Mouse (Mus musculus) midbrain, embryonic 12.5 days (tissue): ENCODE results near the gene Nol3. TPM values are rescaled to one million over a fixed set of nuclear protein-coding genes. Genes with fewer than 3 reads are reported as not detected.

Experiments
- ATAC-seq: fragments of 200-750 bp; cut with Nextera tagmentation; 2 replicates; pipeline ENCODE4 v1.8.0; 2017; ENCODE audit warnings: low read depth, moderate TSS enrichment, moderate library complexity; ENCODE audit not compliant: low FRiP score
- H3K27ac ChIP-seq: fragments of 300-500 bp; sonication (generic); replicated peaks from 2 replicates; pipeline ENCODE4 v1.5.1; 2016; ENCODE audit warnings: mild to moderate bottlenecking
- H3K27me3 ChIP-seq: fragments of 300-500 bp; sonication (generic); 2 replicates; pipeline ENCODE4 v1.6.1; 2016; ENCODE audit warnings: mild to moderate bottlenecking
- H3K36me3 ChIP-seq: fragments of 300-500 bp; sonication (generic); 2 replicates; pipeline ENCODE4 v1.6.1; 2016
- H3K4me1 ChIP-seq: fragments of 300-500 bp; sonication (generic); 2 replicates; pipeline ENCODE4 v1.6.1; 2016
- H3K4me2 ChIP-seq: fragments of 300-500 bp; sonication (generic); replicated peaks from 2 replicates; pipeline ENCODE4 v1.6.1; 2016; ENCODE audit warnings: mild to moderate bottlenecking, moderate library complexity
- H3K4me3 ChIP-seq: fragments of 300-500 bp; sonication (generic); 2 replicates; pipeline ENCODE4 v1.5.1; 2016; ENCODE audit warnings: mild to moderate bottlenecking
- H3K9ac ChIP-seq: fragments of 300-500 bp; sonication (generic); replicated peaks from 2 replicates; pipeline ENCODE4 v1.6.1; 2016; ENCODE audit warnings: mild to moderate bottlenecking, moderate library complexity
- H3K9me3 ChIP-seq: fragments of 300-500 bp; sonication (generic); 2 replicates; pipeline ENCODE4 v1.6.1; 2016; ENCODE audit warnings: mild to moderate bottlenecking
- WGBS: fragments of 180-500 bp; shearing (Covaris S2); methylation state at CpG from one replicate; pipeline ENCODE4 v1.1.7; 2016; 5-methylcytosine and 5-hydroxymethylcytosine counted together
- polyA plus RNA-seq: library from polyadenylated mRNA; unstranded; fragments of >200 nt; fragmentation: Nextera tagmentation; extraction: Ambion mirVana; gene quantifications from 2 replicates; pipeline ENCODE4 v1.2.1, GENCODE M21; 2016

Nol3 gene
- polyA plus RNA-seq, 1 experiment from 2014 or later = 3.3 TPM

GRCm38 (mm10) chr8:105265128-105265527 lies 10.8 kb upstream of the Nol3 start:
- no peak overlapping the region for H3K9ac ChIP-seq
- 20% methylated on average over 10 of the region's 10 CpGs for whole genome bisulfite sequencing
- peaks cover 33% of the 10 kb centered on the region for H3K4me1 ChIP-seq
- no peaks in the 10 kb centered on the region for H3K36me3 ChIP-seq
- H3K9me3 ChIP-seq = 0 out of 2 replicates have a peak, but pooled peaks cover 3% of the 10 kb centered on the region
- H3K27ac ChIP-seq = no peak overlapping the region
- H3K4me3 ChIP-seq = peak overlapping the region; percentile 63; the same call in 1 of the 2 replicates
- H3K4me2 ChIP-seq = peak overlapping the region; percentile 78
- ATAC-seq = no peak
- peaks cover 96% of the 10 kb centered on the region for H3K27me3 ChIP-seq

- H3K9ac ChIP-seq = no peak overlapping the region
- no peak for ATAC-seq
- H3K27me3 ChIP-seq = peaks cover 96% of the 10 kb centered on the region
- no peak overlapping the region for H3K27ac ChIP-seq
- H3K9me3 ChIP-seq = 0 out of 2 replicates have a peak, but pooled peaks cover 3% of the 10 kb centered on the region
- WGBS = 9% methylated on average over 13 of the region's 13 CpGs
- peaks cover 36% of the 10 kb centered on the region for H3K4me1 ChIP-seq
- H3K4me3 ChIP-seq = no peak overlapping the region
- H3K4me2 ChIP-seq = no peak overlapping the region
- no peaks in the 10 kb centered on the region for H3K36me3 ChIP-seq
These were observed 9.2 kb upstream of the Nol3 start for GRCm38 (mm10) chr8:105266775-105267174.

GRCm38 (mm10) chr8:105268342-105269074 lies 7.4 kb upstream of the Nol3 start:
- Histone ChIP-seq H3K4me1 (peaks cover 33% of the 10 kb centered on the region), H3K9me3 (0 out of 2 replicates have a peak, but pooled peaks cover 3% of the 10 kb centered on the region), H3K9ac (peak overlapping the region; percentile 32; the same call in 1 of the 2 replicates), H3K27me3 (peaks cover 99% of the 10 kb centered on the region), H3K27ac (no peak overlapping the region), H3K4me2 (peak overlapping the region; percentile 64), H3K36me3 (no peaks in the 10 kb centered on the region), H3K4me3 (peak overlapping the region; percentile 45)
- WGBS = under 1% methylated on average over 65 of the region's 65 CpGs
- ATAC-seq = peak; percentile 82

GRCm38 (mm10) chr8:105269075-105269458 lies 6.9 kb upstream of the Nol3 start:
- H3K9ac ChIP-seq = 0 out of 2 replicates have a peak overlapping the region, but pooled peaks have one; percentile 32
- WGBS = 2% methylated on average over 10 of the region's 10 CpGs
- H3K4me1 ChIP-seq = peaks cover 31% of the 10 kb centered on the region
- peak overlapping the region; percentile 64 for H3K4me2 ChIP-seq
- H3K27me3 ChIP-seq = peaks cover 99% of the 10 kb centered on the region
- ATAC-seq = peak; percentile 17; the same call in 1 of the 2 replicates
- 0 out of 2 replicates have a peak, but pooled peaks cover 3% of the 10 kb centered on the region for H3K9me3 ChIP-seq
- H3K27ac ChIP-seq = no peak overlapping the region
- H3K36me3 ChIP-seq = no peaks in the 10 kb centered on the region
- peak overlapping the region; percentile 45 for H3K4me3 ChIP-seq

GRCm38 (mm10) chr8:105269461-105269947 lies 6.4 kb upstream of the Nol3 start, which contains the start of gene Hsf4:
TSS of gene Hsf4 (plus strand) at chr8:105269801.
- H3K36me3 ChIP-seq = no peaks in the 10 kb centered on the region

GRCm38 (mm10) chr8:105270101-105270915 lies 5.6 kb upstream of the Nol3 start:
- H3K27me3 ChIP-seq = peaks cover 99% of the 10 kb centered on the region
- H3K4me2 ChIP-seq = peak overlapping the region; percentile 64
- H3K27ac ChIP-seq = no peak overlapping the region
- H3K36me3 ChIP-seq = no peaks in the 10 kb centered on the region
- H3K9me3 ChIP-seq = 0 out of 2 replicates have a peak, but pooled peaks cover 3% of the 10 kb centered on the region
- H3K4me1 ChIP-seq = peaks cover 28% of the 10 kb centered on the region
- H3K4me3 ChIP-seq = peak overlapping the region; percentile 45; the same call in 1 of the 2 replicates
- no peak for ATAC-seq
- H3K9ac ChIP-seq = no peak overlapping the region
- WGBS = 1% methylated on average over 39 of the region's 39 CpGs

More at GRCm38 (mm10) chr8:105269461-105269947, 6.4 kb upstream of the Nol3 start, which contains the start of gene Hsf4:
- Histone ChIP-seq H3K4me2 (peak within 1 kb of the TSS; percentile 64), H3K27ac (no peak within 1 kb of the TSS), H3K9ac (peak within 1 kb of the TSS; percentile 32; the same call in 1 of the 2 replicates), H3K9me3 (0 out of 2 replicates have a peak, but pooled peaks cover 3% of the 10 kb centered on the region), H3K4me3 (peak within 1 kb of the TSS; percentile 45), H3K4me1 (peaks cover 29% of the 10 kb centered on the region), H3K27me3 (peaks cover 99% of the 10 kb centered on the region)
- no peak for ATAC-seq
- under 1% methylated on average over 42 of the region's 42 CpGs for WGBS

GRCm38 (mm10) chr8:105270916-105271186 lies 5.1 kb upstream of the Nol3 start:
- Histone ChIP-seq H3K4me3 (no peak overlapping the region), H3K9me3 (0 out of 2 replicates have a peak, but pooled peaks cover 3% of the 10 kb centered on the region), H3K9ac (no peak overlapping the region), H3K27me3 (peaks cover 99% of the 10 kb centered on the region), H3K27ac (no peak overlapping the region), H3K36me3 (no peaks in the 10 kb centered on the region), H3K4me1 (peaks cover 33% of the 10 kb centered on the region), H3K4me2 (no peak overlapping the region)
- no peak for ATAC-seq
- WGBS = 3% methylated on average over 11 of the region's 11 CpGs

GRCm38 (mm10) chr8:105275387-105275786 lies 553 bp upstream of the Nol3 start:
- 8% methylated on average over 9 of the region's 11 CpGs for WGBS
- no peak for ATAC-seq
- no peak overlapping the region for H3K9ac ChIP-seq
- no peaks in the 10 kb centered on the region for H3K9me3 ChIP-seq
- H3K27ac ChIP-seq = no peak overlapping the region
- peaks cover 29% of the 10 kb centered on the region for H3K4me1 ChIP-seq
- peak overlapping the region; percentile 45; the same call in 1 of the 2 replicates for H3K4me3 ChIP-seq
- H3K27me3 ChIP-seq = peaks cover 99% of the 10 kb centered on the region
- peaks cover 6% of the 10 kb centered on the region; the same call in 1 of the 2 replicates for H3K36me3 ChIP-seq
- H3K4me2 ChIP-seq = peak overlapping the region; percentile 79

GRCm38 (mm10) chr8:105276292-105277120 lies 566 bp downstream of the Nol3 start:
- WGBS = 4% methylated on average over 30 of the region's 30 CpGs
- peaks cover 95% of the 10 kb centered on the region for H3K27me3 ChIP-seq
- H3K4me3 ChIP-seq = peak overlapping the region; percentile 45
- H3K9me3 ChIP-seq = no peaks in the 10 kb centered on the region
- H3K4me1 ChIP-seq = peaks cover 27% of the 10 kb centered on the region
- H3K27ac ChIP-seq = no peak overlapping the region
- peak overlapping the region; percentile 79 for H3K4me2 ChIP-seq
- peak overlapping the region; percentile 61 for H3K9ac ChIP-seq
- peaks cover 12% of the 10 kb centered on the region; the same call in 1 of the 2 replicates for H3K36me3 ChIP-seq
- peak; percentile 81 for ATAC-seq

- ATAC-seq = 0 out of 2 replicates have a peak, but pooled peaks have one; percentile 8
- Histone ChIP-seq H3K4me1 (peaks cover 27% of the 10 kb centered on the region), H3K9ac (no peak overlapping the region), H3K36me3 (peaks cover 33% of the 10 kb centered on the region), H3K9me3 (no peaks in the 10 kb centered on the region), H3K4me3 (peak overlapping the region; percentile 17; the same call in 1 of the 2 replicates), H3K4me2 (peak overlapping the region; percentile 25; the same call in 1 of the 2 replicates), H3K27me3 (peaks cover 77% of the 10 kb centered on the region), H3K27ac (no peak overlapping the region)
- WGBS = 2% methylated on average over 28 of the region's 28 CpGs
These were observed 3.0 kb downstream of the Nol3 start for GRCm38 (mm10) chr8:105278911-105279334.

- H3K4me3 ChIP-seq = no peak overlapping the region
- ATAC-seq = no peak
- peaks cover 43% of the 10 kb centered on the region for H3K36me3 ChIP-seq
- no peak overlapping the region for H3K4me2 ChIP-seq
- H3K9ac ChIP-seq = no peak overlapping the region
- no peaks in the 10 kb centered on the region for H3K9me3 ChIP-seq
- no peak overlapping the region for H3K27ac ChIP-seq
- H3K4me1 ChIP-seq = peaks cover 23% of the 10 kb centered on the region
- WGBS = 71% methylated on average over 3 of the region's 3 CpGs
- H3K27me3 ChIP-seq = peaks cover 61% of the 10 kb centered on the region
These were observed 4.6 kb downstream of the Nol3 start for GRCm38 (mm10) chr8:105280567-105280966.
